Mouse (Mus musculus) kidney, adult 9 months (tissue): ENCODE data around the gene Atp4b.
"Not testable (repeated sequence)": the region's sequence is repeated elsewhere in the genome, so short reads cannot be mapped to it uniquely, and the experiment has no call there.

Experiments
- DNase-seq: peaks from one replicate; pipeline ENCODE4 v3.0.0; 2022

Atp4b gene

DNA sequence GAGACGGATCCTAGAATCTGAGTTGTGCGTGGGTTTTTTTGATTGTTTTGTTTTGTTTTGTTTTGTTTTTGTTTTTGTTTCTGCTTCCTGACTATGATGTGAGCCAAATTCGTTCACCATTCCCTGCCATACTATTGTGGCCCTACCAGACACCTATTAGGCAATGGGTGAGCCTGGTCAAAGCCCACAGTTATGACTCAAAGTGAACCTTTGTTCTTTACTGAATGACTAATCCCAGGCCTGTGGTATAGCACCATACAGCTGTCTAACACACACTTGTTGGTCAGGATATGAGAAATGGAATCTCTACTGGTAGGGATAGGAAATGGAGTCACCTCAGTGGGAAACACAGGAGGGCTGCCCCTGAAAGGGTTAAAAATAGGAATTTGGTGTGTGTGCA lies 14.1 kb downstream of the Atp4b start:
- DNase-seq = no peak

DNA sequence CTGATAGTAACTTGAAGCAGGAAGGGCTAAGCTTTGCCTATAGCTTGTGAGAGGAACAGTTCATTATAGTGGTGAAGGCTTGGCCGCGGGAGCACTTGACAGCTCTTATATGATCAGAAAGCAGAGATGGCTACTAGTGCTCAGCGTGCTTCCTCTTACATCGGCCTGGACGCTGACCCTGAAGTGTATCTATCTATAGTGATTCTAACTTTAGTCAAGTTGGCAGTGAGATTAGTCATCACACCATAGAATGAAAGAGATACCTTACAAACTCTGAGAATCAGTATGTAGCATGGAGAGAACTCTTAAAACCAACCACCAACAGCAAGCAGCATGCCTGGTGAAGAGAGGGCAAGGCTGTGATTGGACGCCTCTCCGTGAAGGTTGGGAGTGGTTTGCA lies 15.0 kb downstream of the Atp4b start:
- DNase-seq = no peak

DNA sequence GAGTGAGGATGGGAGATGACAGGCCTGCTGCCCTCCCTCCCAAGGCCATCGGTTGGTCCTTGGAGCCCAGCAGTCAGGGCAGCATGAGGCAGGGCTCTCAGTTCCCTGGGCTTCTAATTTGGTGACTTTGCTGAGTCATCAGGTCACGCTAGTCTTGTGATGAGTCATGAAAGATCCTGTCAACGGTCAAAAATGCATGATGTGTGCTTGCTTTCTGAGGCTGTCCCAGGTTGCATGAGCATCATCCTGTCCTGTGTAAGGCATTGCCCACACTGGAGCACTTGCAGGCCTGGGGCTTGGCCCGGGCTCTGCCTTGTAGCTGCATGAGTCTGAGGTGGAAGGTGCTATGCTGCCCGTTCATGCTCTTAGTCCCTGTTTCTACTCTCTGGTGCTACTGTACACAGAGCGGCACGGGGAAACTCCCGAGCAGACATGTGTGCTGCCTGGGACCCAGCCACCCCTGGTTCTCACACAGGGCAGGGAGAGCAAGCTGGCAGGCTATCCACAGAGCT lies 23.4 kb downstream of the Atp4b start:
- DNase-seq = no peak

DNA sequence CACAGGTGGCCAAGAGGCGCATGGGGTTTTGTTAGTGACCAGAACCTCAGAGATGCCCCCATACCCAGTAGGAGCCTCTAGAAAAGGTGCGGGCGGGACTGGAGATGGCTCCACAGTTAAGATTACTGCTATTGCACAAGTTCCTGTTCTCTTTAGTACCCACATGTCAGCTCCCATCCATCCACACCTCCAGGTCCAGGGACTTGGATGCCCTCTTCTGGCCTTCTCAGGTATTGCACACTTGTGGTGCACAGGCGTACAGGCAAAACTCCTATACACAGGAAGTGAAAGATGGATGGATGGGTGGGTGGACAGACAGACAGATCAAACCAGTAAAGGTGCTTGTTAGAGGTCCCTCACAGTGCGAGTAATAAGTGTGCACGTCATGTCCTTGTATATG lies 34.8 kb downstream of the Atp4b start:
- DNase-seq = no peak

DNA sequence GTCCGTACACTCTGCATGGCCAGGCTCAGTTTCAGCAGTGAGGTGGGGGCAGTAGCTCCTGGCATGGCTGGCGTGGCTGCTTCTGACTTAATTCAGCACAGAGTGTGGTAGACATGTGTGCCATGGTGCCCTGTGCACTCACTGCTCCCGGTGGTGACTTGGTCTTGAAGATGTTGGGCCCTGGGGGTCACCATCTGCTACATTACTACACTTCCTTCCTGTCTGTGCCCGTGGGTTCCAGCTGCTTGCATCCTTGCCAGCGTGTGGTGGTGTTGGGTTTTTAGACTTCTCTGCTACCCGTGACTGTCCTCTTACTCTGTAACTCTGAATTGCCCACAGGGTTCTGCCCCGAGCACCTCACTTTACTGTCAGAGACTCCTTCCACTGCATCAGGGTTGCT lies 36.4 kb downstream of the Atp4b start:
- DNase-seq = no peak

DNA sequence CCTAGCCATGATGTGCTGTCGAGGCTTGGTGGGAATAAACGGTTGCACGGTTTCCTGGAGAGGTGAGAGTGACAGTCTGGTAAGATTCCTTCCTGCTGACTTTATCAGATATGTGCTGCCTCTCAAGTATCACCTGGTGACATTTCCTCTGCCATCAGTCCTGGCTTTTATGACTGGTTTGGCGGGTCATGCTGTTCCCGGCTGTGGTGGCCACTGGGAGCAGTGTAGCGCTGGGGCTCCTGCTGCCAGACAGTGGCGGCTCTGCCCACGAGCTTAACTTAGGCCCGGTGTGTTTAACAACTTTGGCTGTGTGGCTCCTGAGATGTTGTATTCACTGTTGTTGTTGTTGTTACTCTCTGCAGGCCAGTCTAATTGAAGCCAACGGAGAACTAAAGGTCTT lies 39.9 kb downstream of the Atp4b start:
- DNase-seq = no peak

DNA sequence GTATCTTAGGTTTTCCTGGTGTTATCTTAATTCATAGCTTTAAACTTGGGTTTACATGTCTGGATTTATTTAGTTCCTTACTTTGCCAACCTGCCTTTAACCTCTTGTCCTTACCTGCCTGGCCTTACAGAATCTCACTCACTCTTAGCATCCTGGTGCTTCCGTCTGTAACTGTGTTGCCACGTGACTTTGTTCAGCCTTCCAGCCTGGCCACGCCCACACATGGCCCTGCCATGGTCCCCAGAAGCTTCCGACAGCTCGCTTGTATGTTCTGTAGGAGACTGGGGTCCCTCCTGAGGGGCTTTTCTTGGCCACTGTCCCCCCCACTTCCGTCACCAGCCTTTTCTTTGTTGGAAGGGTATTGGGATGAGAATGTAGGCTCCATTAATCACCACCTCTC lies 40.4 kb downstream of the Atp4b start:
- DNase-seq = no peak

DNA sequence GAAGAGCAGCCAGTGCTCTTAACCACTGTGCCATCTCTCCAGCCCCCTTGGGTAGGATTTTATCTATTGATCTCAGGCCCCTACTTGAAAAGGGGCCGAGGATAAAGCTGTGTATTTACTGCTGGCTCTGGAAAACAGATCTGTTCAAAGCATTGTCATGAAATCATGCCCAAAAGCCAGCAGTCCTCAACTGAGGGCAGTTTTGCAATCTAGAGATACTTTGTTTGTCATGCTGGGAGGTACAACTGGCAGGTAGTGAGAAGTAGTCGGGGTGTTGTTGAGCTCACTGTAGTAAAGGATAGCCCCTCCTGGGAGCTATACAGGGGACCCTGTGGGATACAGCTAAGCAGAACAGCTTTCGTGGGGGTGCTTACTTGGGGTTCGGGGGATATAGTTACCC lies 42.7 kb downstream of the Atp4b start:
- no peak for DNase-seq

DNA sequence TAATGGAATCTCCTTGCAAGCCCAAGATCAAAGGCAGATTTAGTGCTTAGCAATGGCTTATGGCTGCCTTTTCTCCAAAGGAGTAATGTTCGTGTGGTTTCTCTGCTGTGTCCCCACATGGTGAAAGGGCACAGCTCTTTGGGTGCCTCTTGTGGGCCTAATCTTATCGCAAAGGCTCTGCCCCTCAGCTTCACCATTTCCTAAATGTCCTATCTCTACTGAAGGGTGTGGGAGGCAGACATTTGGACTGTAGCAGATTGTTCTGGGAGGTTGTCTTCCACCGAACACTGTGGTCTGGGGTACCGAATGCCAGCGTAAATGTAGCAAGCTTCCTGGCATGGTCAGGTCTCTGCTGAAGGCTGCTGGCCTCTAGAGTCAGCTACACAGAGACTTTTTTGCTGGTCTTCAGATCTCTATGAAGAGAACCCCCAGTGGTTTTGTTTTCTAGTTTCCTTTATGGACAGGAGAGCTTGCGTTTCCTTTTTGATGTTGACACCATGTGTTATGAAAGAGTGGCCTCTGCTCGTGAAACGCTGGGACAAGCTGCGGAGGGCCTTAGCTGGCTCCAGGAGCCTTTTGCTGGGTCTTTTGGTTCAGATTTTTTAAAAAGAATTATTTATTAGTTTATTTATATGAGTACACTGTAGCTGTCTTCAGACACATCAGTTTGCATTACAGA lies 43.3 kb downstream of the Atp4b start:
- DNase-seq = no peak

DNA sequence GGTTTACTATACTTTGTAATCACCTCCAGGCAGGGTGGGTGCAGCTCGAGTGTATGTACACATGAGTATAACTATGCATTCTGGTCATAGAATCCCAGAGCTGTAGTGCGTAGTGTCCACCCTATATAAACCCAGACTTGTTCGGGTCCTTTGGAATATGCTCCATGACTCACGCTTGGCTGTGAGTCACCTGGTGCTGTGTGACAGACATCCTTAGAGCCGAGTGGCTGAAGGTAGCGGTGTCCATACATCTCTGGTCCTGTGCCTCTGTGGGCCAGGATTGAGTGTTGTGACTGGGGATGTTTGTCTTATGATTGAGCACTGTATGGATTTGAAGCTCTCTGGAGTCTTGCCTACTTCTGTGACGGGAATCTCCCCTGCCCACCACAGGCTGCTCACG lies 44.0 kb downstream of the Atp4b start:
- DNase-seq = no peak

DNA sequence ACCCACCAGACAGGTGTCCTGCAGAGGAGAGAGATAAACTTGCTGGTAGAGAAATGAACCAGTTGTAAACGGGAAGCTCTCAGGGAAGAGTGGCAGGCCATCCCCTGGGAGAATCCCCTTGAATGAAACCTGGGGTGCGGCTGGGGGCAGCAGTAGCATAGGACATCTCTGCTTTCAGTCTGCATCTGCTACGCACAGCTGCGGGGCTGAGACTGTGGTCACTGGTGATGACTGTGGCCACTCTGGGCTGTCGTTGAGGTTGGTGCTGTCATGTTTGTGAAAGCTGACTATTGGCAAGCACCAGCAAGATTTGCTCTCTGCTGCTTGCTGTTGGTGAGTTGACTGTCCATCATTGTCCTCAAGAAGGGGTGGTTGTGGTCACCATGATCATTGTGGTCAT lies 45.0 kb downstream of the Atp4b start:
- DNase-seq = no peak

DNA sequence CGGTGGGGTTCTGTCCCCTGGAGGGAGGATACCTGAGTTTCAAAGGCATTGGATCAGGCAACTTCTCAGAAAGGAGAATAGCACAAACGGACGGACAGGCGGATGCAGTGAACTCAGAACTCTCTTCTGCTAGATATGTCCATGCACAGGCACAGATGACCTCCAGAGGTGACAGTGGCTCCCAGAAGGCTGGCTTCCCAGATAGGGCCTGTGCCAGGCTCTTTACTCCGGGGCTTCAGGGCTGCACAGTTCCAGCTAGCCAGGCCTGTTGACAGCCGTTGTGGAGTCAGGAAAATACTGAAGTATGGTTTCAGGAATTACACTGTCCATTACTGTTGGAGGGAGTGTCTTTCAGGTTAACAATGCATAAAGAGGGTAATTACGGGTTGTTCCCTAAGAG lies 46.6 kb downstream of the Atp4b start:
- DNase-seq = no peak

DNA sequence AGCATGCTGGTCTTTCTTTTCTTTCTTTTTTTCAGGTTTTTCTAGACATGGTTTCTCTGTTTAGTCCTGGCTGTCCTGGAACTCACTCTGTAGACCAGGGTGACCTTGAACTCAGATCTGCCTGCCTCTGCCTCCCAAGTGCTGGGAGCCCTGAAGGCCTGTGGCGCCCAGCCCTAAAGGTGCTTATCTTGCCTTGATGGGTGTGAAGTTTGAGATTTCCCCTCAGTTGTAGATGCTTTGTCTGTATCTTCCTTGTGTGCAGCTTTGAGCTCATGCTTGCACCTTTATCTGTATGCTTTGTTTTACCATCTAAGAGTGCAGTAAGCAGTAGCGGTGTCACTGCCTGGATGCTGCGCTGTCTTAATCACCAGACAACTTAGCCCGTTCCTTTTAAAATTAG lies 53.5 kb downstream of the Atp4b start:
- DNase-seq = no peak

DNA sequence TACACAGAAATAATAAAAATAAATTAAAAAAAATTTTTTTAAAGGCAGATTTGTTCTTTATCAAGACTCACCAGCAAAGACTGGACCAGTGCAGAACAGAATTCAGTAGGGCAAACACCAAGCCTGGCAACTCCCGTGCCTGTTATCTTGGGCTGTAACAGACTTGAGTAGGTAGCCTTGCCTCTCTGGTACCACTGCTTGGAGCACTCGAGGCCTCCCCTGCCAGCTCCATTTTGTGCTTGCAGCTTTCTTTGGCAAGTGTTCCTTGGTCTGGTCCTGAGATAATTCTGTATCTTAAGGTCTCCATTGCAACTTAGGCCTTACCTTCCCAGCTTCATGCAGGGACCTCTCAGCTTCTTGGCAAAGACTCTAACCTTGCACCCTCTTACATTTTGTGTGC lies 54.3 kb downstream of the Atp4b start:
- DNase-seq = no peak

DNA sequence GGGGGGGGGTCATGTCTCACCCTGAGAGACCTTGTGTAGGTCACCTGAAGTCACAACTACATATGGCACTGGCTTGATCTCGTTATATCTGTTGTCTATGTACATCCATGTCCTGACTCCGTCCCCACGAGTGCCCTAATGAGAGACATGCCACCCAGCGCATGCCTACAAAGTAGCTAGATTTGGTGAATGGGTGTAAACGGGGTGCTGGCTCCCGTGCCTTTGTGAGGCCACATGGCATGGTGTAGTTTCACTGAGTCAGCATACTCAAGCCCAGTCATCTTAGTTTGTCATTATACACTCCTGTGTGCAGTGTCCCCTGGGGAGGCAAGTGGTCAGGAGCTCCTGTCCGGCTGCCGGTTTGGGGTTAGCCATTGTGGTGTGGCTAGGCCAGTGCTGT lies 56.0 kb downstream of the Atp4b start:
- no peak for DNase-seq

DNA sequence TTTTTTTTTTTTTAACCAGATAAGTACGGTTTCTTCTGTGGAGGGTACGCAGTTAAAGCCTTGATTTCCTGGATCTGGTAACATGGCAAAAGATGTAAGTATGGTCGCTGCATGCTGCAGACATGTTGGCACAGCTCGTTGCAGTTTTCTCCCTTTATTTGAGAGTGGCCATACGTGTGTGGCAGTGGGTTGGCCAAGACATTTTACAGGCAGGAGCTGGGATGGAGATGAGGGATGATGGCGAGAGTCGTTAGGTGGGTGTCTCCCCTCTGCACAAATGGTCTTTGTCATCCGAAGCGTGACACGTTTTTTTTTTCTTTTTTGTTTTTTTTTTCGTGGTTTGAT lies 57.0 kb downstream of the Atp4b start:
- DNase-seq = no peak

DNA sequence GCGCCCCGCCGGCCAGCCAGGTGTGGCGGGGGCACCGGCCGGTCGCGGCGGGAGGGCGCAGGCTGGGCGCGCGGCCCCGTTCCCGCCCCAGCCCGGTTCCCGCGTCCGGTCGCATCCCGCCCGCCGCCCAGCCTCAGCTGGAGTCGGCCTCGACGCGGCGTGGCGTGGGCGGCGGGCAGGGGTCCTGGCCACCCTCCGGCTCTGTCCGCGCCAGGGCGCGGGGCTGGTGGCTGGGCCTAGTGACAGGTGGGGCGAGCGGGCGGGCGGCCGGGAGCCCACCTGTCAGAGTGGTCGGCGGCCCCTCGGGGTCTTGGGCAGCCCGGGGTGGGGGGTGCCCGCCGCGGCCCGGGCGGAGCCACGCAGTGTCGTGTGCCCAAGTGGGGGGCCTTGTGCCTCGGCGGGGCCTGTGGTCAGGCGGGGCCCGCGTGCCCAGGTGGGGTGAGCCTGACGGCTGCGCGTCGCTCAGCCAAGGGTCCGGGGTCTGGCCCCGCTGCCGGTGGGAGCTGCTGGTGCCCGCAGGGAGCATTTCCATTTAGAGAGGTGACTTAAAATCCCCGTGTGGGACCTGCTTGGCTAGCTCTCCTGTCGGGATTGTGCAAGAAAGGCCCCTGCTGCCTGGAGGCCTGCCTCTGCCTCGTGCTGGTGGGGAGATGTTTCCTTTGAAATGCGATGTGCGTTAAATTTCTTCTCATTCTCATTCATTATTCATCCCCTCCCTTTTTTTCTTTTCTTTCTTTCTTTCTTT lies 57.6 kb downstream of the Atp4b start:
- DNase-seq = peak; percentile 16

DNA sequence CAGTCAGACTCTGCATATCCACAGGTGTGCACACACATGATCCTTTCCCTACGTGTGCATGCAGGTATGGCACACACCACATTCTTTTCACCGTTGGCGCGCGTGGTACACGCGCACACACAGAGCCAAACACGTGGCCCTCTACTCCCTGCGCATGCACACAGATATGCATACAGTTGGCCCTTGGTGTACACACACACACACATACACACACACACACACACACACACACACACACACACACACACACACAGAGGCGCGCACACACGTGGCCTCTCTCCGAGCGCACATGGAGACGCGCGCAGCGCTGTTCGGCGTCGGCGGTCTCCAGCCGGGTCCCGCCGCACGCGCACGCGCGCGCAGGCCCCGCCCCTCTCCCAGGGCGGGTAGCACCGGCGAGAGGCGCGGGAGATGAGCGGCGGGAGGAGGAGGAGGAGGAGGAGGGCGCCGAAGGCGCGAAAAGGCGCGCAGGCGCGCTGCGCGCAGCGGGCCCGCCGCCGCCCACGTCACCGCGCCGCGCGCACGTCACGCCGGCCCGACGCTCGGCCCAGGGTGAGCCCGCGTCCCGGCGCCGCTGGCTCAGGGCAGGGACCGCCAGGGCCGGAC lies 58.3 kb downstream of the Atp4b start, which contains the start of gene Tfdp1:
Tfdp1 (plus strand) TSS at position 497 of the 606 bp plus-strand sequence.
- peak; percentile 76 for DNase-seq

DNA sequence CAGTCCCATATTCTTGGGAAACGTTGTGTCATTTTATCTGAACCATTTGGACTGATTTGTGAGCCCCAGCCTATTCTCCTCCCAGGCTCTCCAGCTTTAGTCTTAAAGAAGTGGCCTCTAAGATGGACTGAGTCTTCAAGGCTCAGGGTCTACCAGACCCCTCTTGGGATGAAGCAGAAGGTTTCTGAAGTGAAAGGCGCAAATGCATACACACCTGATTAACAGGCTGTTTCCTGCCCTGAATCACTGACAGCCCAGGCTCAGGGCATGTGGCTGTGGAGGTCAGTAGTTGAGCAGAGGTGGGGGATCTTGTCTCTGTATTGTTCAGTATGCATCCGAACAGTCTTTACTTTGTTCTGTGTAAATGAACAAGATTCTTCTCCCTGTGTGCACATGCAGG lies 58.9 kb downstream of the Atp4b start:
- no peak for DNase-seq

DNA sequence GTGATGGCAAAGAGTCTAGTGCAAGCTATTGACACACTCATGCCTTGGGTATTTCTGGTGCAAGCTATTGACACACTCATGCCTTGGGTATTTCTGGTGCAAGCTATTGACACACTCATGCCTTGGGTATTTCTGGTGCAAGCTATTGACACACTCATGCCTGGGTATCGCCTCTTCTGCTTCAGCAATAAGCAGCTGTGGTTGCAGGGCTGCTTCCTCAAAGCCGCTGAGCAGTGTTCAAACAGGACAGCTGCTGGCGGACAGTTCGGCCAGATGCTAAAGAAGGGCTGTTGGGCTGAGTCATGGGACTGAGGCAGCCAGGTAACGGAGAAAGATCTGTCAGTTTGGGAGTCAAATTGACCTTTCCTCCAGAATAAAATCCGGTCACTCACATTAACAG lies 59.4 kb downstream of the Atp4b start:
- DNase-seq = not testable (repeated sequence)
